Mouse (Mus musculus): ENCODE measurements around the gene Fry.

The Fry gene

GRCm38 (mm10) chr5:150118455-150119241 is at the start of gene Fry:
Fry (plus strand) TSS chr5:150118645.
- DNase-seq (ENCODE audit: low spot score) = no peak

- DNase-seq (ENCODE audit: low spot score) = no peak
These were observed 48.4 kb upstream of the Fry start for GRCm38 (mm10) chr5:150070086-150070485.

GRCm38 (mm10) chr5:150071738-150072137 is 46.7 kb upstream of the Fry start:
- no peak for DNase-seq (ENCODE audit: low spot score)

- DNase-seq (ENCODE audit: low spot score) = no peak
These were observed 38.3 kb upstream of the Fry start for GRCm38 (mm10) chr5:150079866-150080797.

GRCm38 (mm10) chr5:150082696-150083095 is 35.7 kb upstream of the Fry start:
- no peak for DNase-seq (ENCODE audit: low spot score)

GRCm38 (mm10) chr5:150083190-150083589 is 35.3 kb upstream of the Fry start:
- no peak for DNase-seq (ENCODE audit: low spot score)

- DNase-seq (ENCODE audit: low spot score) = no peak
These were observed 20.8 kb upstream of the Fry start for GRCm38 (mm10) chr5:150097620-150098019.

- no peak for DNase-seq (ENCODE audit: low spot score)
These were observed 19.7 kb upstream of the Fry start for GRCm38 (mm10) chr5:150098754-150099153.

GRCm38 (mm10) chr5:150101789-150102188 is 16.7 kb upstream of the Fry start:
- DNase-seq (ENCODE audit: low spot score) = no peak

GRCm38 (mm10) chr5:150106358-150106757 is 12.1 kb upstream of the Fry start:
- no peak for DNase-seq (ENCODE audit: low spot score)

- DNase-seq (ENCODE audit: low spot score) = no peak
These were observed 7.2 kb upstream of the Fry start for GRCm38 (mm10) chr5:150111236-150111635.

GRCm38 (mm10) chr5:150114007-150114406 is 4.4 kb upstream of the Fry start:
- DNase-seq (ENCODE audit: low spot score) = no peak

- no peak for DNase-seq (ENCODE audit: low spot score)
These were observed 3.7 kb upstream of the Fry start for GRCm38 (mm10) chr5:150114778-150115177.

- DNase-seq (ENCODE audit: low spot score) = no peak
These were observed 3.0 kb upstream of the Fry start for GRCm38 (mm10) chr5:150115271-150116092.

GRCm38 (mm10) chr5:150116216-150116905 is 2.1 kb upstream of the Fry start:
- DNase-seq (ENCODE audit: low spot score) = peak; percentile 17

- DNase-seq (ENCODE audit: low spot score) = no peak
These were observed 1.6 kb upstream of the Fry start for GRCm38 (mm10) chr5:150116906-150117216.

GRCm38 (mm10) chr5:150118124-150118454 is 356 bp upstream of the Fry start:
- DNase-seq (ENCODE audit: low spot score) = no peak

GRCm38 (mm10) chr5:150120676-150121075 is 2.2 kb downstream of the Fry start:
- DNase-seq (ENCODE audit: low spot score) = no peak

GRCm38 (mm10) chr5:150122095-150122494 is 3.6 kb downstream of the Fry start:
- DNase-seq (ENCODE audit: low spot score) = no peak

GRCm38 (mm10) chr5:150122571-150122970 is 4.1 kb downstream of the Fry start:
- DNase-seq (ENCODE audit: low spot score) = no peak

GRCm38 (mm10) chr5:150125920-150126319 is 7.5 kb downstream of the Fry start:
- peak; percentile 39 for DNase-seq (ENCODE audit: low spot score)

- DNase-seq (ENCODE audit: low spot score) = no peak
These were observed 10.0 kb downstream of the Fry start for GRCm38 (mm10) chr5:150128432-150128831.

Data from MN1 (cell line).